Mouse (Mus musculus) heart, adult 2 months (tissue): ENCODE results near the gene Csnk1d.

Source experiments
- CTCF ChIP-seq: fragments of 200-600 bp; IDR thresholded peaks from 2 replicates; pipeline ENCODE4 v1.8.1; 2022; ENCODE audit warnings: antibody characterized with exemption, mild to moderate bottlenecking, moderate library complexity
- EP300 ChIP-seq: fragments of 200-500 bp; IDR thresholded peaks from 2 replicates; pipeline ENCODE4 v1.6.1; 2011; ENCODE audit warnings: low read depth, low read length, control low read depth; ENCODE audit not compliant: insufficient read depth

- TF ChIP-seq EP300 (no peak), CTCF (no peak)
Observed at GRCm38 (mm10) chr11:120993586-120993985, 2.5 kb upstream of the Csnk1d start.
